Mouse (Mus musculus) brain, embryonic 14.5 days (tissue): ENCODE results near the gene Igf1r.

ENCODE experiments used
- CTCF ChIP-seq: fragments of 200-500 bp; IDR thresholded peaks from 2 replicates; pipeline ENCODE4 v1.5.1; 2012; ENCODE audit warnings: inconsistent platforms, mild to moderate bottlenecking, moderate library complexity, borderline replicate concordance; ENCODE audit not compliant: insufficient read depth, insufficient read length; ENCODE audit errors: extremely low read depth
- POLR2A ChIP-seq: fragments of 200-500 bp; IDR thresholded peaks from 2 replicates; pipeline ENCODE4 v1.6.1; 2012; ENCODE audit warnings: mild to moderate bottlenecking, inconsistent platforms, borderline replicate concordance; ENCODE audit not compliant: poor library complexity, insufficient read depth, insufficient read length, severe bottlenecking; ENCODE audit errors: extremely low read depth

GRCm38 (mm10) chr7:68064120-68064519 is 111.5 kb downstream of the Igf1r start:
- TF ChIP-seq CTCF (no peak), POLR2A (no peak)
